Mouse (Mus musculus): ENCODE results near the gene Card11.
A peak's percentile ranks its signal among the peaks of the same experiment; 100 is the strongest.

The Card11 gene

DNA sequence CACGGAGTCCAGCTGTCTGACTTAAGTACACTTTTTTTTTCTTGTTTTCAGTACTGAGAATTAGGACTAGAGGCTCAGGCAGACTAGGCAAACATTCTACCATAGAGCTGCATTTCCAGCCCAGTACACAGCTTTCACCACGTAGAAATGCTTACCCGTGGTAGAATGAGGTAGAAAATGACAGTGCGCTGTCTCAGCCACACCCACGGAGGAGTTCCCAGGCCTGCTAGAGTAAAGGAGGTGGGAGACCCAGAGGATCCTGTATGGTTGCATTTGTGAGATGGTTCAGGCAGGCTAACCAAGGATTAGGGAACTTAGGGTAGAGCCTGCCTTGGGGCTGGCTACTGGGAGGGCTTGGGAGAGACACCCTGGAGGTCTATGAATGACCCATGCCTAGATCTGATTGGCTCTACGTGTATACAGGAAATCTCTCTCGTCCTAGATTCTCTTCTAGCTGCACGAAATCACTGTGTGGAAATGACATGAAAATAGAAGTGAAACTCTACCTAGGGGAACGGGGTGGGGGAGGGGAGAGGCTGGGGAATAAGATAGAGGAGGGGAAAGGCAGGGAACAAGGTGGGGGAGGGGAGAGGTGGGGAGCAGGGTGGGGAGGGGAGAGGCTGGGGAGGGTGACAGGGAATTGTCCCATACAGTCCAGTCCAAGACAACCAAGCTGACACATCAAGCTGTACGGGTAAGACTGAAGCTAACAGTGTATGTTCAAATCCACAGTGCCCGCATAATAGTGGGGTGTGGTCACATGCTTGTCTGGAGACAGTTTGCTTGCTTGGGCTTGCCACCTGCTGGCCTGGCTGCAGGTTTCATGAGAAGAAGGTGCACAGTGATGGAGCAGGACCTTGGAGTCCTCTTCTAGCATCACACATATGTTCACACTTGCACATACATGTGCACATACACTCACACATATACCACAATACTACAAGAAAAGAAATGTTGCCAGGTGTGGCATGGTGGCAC is 8.0 kb downstream of the Card11 start:
- no peak for DNase-seq (ENCODE audit: low spot score)

DNA sequence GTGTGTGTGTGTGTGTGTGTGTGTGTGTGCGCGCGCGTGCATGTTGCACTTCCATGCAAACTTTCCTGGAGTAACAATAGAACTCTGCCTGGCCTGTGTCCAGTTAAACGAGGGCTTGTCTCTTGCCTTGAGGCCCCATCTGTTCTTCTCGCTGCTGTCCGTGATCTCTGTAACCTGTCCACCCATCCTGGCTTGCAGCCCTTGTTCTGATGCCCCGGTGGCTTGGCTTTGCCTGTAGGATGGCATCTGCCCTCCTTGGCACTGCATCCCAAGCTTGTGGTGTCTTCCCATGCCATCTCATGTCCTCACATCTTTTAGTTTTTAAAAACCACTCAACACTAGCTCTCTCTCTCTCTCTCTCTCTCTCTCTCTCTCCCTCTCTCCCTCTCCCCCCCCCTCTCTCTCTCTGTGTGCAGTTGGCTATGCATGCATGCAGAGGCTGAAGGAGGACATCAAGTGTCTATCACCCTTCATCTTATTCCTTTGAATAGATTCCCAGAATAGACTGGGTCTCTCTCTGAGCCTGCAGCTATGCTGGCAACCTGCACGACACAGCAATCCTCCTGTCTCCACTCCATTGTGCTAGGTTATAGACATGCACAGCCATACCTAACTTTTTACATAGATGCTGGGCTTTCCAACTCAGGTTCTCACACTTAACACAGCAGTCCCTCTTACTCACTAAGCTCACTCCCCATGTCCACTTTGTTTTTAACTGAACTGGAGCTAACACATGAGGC is 14.9 kb downstream of the Card11 start:
- no peak for DNase-seq (ENCODE audit: low spot score)

DNA sequence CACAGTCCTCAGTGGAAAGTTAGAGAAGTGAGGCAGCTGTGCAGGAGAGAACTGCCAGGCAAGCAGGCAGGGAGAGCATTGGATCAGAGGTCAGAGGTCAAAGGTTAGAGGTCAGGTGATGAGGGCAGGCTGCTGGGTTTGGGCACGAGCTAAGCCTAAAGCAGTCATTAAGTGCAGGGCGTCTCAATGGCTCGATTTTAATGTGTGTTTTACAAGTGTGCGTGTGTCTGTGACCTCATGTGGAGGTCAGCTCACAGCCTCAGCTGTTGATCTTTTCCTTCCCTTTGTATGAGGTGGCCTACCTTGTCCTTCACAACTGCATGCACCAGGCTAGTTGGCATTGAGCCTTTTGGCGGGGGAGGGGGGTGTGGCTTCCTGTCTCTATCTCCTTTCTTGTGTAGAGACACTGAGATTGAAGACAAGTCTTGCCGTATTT is 19.0 kb downstream of the Card11 start:
- no peak for DNase-seq (ENCODE audit: low spot score)

GRCm38 (mm10) chr5:140980783-140981182 is 19.6 kb downstream of the Card11 start:
- DNase-seq (ENCODE audit: low spot score), result no peak

DNA sequence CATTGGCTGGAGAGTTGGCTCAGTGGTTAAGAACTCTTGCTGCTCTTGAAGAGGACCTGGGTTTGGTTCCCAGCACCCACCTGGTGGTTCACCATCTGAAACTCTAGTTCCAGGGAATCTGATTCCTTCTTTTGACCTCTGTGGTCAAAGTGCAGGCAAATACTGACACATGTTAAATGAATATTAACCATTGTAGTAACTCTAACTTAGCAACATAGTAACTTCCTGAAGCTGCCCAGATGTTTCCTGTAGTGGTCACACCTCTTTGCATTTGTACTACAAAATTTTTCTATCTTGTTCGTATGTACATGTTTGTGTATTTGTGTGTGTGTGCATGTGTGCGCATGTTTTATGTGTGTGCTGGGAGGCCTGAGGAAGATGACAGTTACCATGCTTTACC is 20.3 kb downstream of the Card11 start:
- DNase-seq (ENCODE audit: low spot score), result no peak

- peak; percentile 5 for DNase-seq (ENCODE audit: low spot score)
These were observed 37.4 kb downstream of the Card11 start for GRCm38 (mm10) chr5:140962945-140963344.

- DNase-seq (ENCODE audit: low spot score), result no peak
These were observed 39.6 kb downstream of the Card11 start for GRCm38 (mm10) chr5:140960732-140961131.

- no peak for DNase-seq (ENCODE audit: low spot score)
These were observed 41.2 kb downstream of the Card11 start for GRCm38 (mm10) chr5:140959160-140959559.

GRCm38 (mm10) chr5:140957106-140957505 is 43.3 kb downstream of the Card11 start:
- no peak for DNase-seq (ENCODE audit: low spot score)

DNA sequence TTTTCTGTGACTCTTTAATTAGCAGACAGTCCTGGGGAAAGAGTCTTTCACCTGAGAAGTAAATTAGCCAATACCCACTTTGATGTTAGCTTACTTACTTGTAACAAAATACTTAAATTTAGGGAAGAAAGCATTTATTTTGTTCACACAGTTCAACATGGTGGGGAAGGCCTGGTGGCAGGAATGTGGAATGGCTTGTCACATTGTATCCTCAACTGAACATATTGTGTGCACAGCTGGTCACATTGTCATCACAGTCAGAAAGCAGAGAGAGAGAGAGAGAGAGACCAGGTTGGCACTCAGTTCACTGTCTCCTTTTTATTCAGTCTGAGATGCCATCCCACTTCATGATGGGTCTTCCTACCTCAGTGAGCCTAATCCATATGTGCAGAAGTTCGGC is 44.7 kb downstream of the Card11 start:
- no peak for DNase-seq (ENCODE audit: low spot score)

GRCm38 (mm10) chr5:140951801-140952200 is 48.6 kb downstream of the Card11 start:
- DNase-seq (ENCODE audit: low spot score), result no peak

- DNase-seq (ENCODE audit: low spot score), result no peak
These were observed 52.4 kb downstream of the Card11 start for GRCm38 (mm10) chr5:140948009-140948408.

DNA sequence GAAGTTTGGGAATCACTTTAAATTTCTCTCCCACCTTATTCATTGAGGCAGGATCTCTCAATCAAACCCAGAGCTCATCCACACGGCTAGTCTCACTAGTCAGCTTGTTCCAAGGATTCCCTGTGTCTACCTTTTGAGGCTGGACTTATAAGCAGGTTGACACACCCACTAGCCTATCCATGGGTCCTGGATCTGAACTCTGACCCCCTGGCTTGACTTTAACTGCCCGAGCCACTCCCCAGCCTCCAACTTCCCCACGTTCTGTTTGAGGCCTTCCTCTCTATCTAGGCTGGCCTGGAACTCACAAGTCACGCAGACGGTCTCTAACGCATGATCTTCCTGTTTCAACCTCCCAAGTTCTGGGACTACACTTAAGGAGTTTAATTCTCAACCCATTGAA is 54.3 kb downstream of the Card11 start:
- no peak for DNase-seq (ENCODE audit: low spot score)

- no peak for DNase-seq (ENCODE audit: low spot score)
These were observed 55.8 kb downstream of the Card11 start for GRCm38 (mm10) chr5:140944382-140945125.

- no peak for DNase-seq (ENCODE audit: low spot score)
These were observed 59.4 kb downstream of the Card11 start for GRCm38 (mm10) chr5:140940923-140941491.

DNA sequence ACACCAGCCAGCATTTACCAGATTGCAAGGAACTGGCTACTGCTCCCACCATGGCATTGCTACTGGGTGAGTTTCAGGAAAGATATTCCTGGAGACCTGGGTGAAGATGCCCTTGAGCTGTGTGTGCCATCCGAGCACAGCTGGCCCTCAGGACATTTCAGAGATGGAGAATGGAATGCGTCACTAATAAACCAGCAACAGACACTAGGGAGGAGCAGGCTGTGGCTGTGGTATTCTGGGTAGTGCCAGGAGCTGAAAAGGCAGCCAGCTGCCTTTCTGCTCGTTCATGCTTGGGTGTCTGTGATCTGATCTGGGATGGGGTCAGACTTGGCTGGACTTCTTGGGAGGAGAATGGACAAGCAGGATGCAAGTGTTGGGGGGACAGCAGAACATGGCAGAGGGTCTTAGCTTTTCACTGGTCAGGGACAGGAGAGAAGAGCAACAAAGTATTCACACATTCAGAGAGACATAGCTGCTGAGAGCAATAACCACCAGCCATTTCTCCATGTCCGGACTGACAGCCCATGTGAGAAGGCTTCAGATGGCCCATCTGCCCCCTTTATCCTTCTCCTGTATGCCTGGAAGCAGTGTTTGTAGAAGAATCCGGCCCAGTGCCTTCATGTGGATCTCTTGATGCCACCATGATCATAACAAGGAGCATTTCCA is 60.0 kb downstream of the Card11 start:
- no peak for DNase-seq (ENCODE audit: low spot score)

DNA sequence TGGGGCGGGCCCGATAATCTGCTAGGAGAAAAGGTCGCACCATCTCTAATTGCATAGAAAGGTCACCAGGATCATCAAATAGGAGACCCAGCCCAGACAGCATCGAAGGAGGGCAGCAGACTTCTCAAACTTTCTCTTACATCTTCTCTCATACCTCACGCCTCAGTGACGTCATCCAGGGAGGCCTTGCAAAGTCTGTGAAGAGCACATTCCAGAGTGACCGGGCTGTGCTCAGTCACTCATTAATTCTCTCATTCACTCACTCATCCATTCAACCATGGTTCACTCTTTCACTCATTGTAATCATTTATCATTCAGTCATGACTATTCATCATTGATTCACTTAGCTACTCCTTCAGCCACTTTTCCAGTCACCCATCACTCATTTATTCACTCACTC is 63.6 kb downstream of the Card11 start:
- DNase-seq (ENCODE audit: low spot score), result no peak

GRCm38 (mm10) chr5:140935848-140936247 is 64.5 kb downstream of the Card11 start:
- DNase-seq (ENCODE audit: low spot score), result no peak

- DNase-seq (ENCODE audit: low spot score), result no peak
These were observed 65.6 kb downstream of the Card11 start for GRCm38 (mm10) chr5:140934639-140935315.

- DNase-seq (ENCODE audit: low spot score), result no peak
These were observed 68.7 kb downstream of the Card11 start for GRCm38 (mm10) chr5:140931523-140932229.
